Mouse (Mus musculus): ENCODE measurements at regions not wholly inside any gene's neighbourhood (a gene's known extent, or its start where the extent isn't known, plus 50 kb on each side); places are given as distances from the start of the nearest gene placed in this dataset.

DNA sequence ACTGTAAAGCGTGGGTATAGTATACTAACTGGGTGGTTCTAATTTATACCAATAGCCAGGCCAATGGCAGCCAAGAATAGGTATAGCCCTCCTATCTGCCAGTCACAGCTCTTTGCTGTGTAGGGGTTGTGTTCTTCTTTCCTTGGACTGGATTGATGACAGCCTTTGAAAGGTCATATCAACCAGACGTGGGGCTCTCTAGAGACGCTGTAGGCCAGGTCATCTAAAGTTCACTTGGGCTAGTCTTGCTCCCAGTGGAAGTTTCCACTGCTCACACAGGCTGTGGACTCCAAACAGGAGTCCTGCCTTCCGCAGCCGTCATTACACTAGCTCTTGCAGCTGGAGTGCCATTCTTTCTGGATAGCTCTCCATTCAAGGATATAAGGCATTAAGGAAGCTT lies 220.3 kb downstream of the Gja1 start:
- DNase-seq: no peak

DNA sequence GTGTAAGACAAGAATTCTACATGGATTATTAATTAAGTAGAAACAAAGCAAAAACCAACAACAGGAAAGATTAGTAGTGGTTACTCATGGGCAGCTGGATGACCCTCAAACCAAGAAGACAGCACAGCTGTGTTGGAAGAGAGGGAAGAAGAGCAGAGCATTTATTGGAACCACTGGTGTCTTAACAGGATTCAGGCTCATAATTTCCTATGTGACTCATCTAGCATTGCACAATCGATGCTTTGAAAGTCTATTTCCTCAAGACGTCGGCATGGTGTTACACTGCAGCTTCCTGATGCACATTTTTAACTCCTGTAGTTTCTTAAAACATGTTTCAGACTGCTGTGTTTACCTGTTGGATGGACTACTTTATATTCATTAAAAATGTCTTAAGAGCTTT lies 221.1 kb downstream of the Gja1 start:
- no peak for DNase-seq

DNA sequence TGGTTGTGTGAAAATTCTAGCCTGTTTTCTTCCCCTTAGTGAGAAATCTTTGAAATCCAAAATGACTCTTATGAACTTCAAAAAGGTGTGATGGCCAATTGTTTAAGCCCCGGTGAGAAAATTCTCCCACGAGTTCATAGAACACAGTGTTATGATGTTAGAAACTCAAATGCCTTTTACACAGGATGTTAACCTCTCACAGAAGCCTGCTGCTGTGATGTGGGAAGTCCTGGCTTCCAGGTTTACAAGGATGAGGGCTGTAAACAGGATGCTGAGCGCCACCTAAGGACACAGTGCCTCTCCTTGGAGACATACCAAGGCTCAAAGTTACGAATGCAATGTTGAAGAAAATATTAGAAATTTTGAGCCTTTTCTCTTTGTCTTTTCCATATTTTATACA lies 222.8 kb downstream of the Gja1 start:
- DNase-seq: no peak

DNA sequence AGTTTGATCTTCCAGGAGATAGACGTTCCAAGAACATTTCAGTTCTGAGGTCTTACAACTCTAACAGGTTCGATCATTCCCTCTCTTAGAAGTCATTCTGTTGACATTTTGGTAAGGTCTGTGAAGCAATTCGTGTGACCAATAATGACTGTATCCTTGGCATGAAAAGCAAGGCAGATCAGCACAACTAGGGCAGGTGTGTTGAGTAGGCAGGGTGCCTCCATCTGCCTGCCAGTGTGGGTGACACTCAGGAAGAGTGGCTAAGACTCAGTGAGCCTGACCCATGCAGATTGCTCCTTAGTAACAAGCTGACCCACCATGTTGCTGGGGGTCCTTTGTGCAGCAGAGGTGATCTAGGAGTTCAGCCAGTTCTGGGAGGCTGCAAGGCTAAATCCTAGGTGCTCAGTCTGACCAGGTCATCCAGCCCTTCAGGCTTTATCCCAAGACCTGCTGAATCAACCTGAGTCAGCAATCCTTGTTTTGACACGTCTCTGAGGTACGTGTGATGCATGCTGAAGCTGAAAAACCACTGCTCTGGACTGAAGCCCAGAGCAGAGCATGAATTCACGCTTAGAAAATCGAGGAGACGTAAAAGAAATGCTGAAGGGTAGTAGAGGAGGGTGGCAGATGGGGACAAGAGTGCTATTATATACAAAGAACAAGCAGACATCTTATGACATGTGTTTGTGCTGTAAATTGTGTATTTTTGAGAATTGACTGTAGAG lies 234.6 kb downstream of the Gja1 start:
- no peak for DNase-seq

DNA sequence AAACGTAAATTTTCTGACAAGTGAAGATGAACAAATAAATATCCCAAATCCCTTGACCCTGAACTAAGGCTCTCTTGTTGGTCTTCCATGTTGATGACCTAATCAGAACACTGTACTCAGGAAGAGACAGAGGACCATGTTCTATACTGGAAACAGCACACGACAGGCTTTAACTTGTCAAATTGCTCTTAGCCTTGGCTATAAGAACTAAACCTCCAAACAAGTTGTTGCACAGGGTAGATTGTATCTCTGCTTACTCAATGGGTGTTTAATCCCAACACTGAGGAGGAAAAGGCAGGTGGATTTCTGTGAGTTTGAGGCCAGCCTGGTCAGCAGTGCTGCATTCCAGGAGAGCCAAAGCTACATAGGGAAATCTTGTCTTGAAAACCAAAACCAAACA lies 265.5 kb downstream of the Gja1 start:
- no peak for DNase-seq

DNA sequence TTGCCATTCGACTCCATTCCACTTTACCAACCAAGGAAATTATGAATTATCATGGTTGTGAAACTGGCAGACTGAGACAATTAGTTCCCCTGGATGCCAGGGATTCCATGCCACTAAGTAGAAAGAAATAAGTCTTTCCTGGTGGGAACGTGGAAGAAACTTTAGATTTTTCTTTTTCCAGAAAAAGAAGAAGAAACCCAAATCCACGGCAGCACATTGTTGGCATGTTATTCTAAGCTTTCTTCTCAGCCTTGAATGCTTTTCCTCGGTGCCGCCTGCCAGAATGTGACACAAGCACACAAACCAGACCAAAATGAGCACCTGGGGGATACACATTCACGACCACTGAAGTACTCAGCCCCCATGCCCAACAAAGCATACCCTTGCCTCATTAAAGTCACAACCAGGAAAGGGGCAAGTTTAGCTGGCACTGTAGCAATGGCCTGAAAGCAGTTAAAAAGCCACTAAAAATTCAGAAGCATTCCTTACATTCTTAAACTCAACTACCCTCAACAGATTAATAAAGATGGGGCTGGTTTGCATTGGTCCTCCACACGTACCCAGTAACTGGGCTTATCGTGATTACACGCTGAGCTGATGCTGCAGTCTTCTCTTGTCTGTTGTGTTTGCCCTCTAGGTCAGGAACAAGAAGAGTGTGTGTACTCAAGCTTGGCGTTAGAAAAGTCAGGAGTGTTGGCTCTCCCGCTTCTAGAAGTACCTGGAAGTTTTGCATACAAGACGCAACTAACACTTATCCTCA lies 266.4 kb downstream of the Gja1 start:
- DNase-seq: no peak

DNA sequence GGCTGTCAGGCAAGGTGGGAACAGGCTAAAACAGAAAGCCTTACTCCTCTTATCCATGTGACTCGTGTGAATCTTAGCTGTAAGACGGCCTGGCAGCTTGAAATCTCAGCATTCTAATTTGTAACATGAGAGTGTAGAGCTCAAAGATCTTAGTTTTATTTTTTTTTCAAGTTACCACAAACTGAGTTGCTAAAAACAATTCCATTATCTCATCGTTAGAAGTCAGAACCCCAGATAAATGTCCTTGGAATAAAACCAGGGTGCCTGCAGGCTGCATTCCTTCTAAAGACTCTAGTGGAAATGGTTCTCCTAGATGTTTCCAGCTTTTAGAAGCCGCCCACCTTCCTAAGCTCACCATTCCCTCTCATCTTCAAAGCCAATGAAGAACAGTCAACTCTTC lies 283.4 kb downstream of the Gja1 start:
- DNase-seq: no peak

DNA sequence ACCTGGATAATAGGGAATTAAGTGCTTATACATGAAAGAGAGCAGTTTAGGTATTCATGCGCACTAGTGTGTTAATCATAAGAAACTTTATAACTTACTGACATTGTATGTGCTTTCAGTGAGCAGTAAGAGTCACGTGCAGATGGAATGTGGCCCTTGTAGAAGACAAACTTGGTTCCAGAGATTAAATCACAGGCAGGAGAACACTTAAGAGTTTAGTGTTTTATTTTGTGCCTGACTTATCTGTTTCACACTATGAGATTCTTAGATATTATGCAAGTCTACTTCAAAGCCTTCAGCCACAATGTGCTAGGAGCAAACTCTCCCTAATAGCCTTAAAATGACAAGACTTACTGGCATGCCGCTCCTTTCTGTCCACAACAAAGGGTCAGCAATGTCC lies 296.8 kb downstream of the Gja1 start:
- DNase-seq: no peak

DNA sequence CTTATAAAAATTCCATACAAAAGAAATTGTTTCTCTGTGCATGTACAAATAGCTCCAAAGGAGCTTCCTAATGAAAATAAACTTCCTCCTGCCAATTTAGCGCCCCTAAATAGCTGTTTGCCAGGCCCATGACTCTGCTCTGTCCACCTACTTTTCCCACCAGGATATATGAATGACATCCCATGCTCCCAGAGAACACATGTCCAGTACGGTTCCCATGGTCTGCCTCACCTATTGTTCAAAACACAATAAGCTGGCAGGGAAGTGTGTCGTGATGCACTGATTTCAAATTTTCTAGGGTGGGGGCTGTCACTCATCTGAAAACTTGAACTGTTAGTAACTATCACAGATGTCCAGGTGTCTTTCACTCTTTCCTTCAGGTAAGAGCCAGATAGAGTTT lies 305.8 kb downstream of the Gja1 start:
- DNase-seq: no peak

DNA sequence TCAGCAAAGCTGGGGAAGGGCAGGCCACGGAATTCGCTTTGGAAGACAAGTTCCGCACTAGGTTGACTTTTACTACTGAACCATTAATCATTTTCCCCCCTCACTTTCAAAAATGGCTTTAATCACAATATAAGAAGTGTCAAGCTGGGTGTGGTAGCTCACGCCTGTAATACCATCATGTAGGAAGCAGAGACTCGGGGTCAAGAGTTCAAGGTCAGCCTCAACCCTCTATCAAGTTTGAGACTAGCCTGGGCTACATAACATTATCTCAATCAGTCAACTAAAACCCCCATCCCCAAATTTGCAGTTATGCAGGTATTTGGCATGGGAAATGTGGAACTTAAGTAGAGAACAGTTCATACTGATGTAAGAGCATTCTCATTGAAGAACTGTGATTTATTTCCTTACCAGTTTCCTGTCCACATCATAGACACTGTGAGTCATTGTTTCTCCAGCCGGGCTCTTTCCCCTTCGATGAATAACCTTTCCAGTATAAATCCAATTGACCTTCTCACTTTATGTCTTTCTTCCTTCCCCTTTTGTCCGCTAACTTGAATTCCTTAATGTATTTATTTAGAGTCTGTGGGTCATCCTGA lies 308.6 kb downstream of the Gja1 start:
- DNase-seq: no peak

DNA sequence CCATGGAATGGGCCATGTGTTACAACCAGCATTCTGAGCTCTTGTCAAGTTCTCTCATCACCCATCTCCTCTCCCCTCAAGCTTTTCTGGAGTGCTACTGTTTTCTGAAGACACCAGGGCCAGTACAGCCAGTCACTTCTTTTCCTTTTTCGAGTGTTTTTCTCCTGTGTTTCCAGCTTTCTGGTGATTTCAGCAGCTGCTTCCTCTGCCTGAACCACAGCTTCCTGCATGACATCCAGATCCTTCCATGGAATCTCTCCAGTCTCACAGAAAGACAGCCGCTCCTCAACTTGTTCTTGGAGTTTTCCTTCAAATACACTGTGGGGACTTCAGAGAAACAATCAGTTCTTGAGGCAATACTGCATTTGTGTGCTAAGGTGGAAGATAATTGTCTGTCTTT lies 314.3 kb downstream of the Gja1 start:
- no peak for DNase-seq

DNA sequence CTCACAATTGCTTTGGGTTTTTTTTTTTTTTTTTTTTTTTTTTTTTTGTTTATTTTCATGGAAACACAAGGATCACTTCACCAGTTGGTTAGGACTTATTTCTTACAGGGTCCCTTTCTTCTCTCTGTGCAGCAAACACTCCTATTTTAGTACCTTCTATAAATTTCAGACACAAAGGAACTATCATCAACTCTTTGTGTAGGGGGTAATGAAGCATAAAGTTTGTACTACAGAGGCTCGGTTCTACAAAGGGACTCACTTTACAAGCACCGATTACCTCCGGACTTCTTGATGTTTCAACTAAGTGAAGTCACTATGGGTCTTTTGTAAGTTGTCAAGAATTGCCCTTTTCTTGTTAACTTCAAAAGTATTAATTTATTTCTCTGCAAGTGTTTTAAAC lies 318.0 kb downstream of the Gja1 start:
- DNase-seq: no peak

DNA sequence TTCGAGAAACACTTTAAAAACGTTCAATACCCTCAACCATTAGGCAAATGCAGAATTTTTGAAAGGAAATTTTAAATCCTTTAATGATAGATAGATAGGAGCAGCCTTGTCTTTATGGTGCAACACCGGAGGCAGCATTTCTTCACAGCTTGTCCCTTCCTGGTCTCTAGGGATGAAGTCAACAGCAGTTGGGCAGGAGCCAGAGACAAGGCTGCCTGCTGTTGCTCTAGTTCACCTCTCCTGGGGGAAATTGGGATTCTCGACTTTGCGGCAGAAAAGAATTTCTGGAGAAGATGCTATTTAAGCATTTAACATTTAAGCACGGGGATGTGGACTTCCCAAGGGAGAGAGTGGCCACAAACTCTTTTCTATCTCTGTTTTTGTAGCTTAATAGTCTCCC lies 323.0 kb downstream of the Gja1 start:
- DNase-seq: no peak

DNA sequence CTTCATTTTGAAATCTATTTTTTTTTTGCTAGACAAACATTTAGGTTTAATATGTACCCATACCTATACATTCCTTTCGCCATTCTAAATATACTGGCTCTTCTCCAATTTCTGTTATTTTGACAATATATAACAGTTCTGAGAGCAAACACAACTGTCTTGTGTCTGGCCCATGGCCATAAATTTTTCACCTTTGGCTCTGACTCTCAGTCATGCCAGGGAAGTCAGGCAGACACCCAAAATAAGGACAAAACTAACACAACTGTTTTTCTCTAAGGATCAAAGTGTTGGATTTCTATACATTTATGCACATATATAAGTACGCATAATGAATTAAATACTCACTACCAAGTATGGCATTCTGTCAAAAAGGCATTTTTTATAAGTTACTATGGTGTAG lies 331.3 kb downstream of the Gja1 start:
- no peak for DNase-seq

DNA sequence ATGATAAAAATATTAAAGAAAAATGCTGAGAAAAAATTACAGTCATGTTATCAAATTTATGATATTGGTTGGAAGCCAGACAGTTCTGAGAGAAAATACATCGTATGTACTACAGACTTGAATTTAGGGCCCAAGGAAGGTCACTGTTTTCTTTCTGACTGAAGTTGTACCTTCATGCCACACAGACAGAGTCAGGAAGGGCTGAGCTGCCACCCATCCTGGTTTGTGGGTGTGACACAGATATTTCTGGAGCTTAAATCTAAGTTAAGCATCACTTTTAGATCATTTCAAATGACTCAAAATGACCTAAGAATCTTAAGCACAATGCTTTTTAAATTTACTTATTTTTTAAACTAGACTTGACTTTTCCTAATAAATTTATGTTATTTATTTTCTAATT lies 331.8 kb downstream of the Gja1 start:
- DNase-seq: no peak

DNA sequence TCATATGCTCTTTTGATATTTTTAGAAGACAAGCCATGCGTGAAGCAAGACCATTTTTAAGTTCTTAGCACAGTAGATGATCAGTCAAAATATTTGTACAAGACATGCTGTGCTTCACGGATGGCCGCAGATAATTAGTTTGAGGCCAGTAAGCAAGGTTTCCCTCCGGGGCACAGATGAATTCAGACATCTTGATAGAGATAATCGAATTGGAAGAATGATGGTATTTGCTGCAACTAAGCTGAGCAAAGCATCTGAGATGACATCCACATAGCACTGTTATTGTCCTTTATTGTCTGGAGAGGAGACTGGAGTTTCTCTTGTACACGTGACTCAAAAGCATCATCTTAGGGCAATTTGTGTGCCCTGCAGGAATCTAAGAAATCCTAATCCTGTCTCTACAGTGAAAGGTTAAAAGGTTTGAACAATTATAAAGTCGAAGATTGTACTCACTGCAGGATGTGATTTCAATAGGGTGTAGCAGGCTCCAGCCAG lies 335.5 kb downstream of the Gja1 start:
- peak; percentile 67 for DNase-seq

DNA sequence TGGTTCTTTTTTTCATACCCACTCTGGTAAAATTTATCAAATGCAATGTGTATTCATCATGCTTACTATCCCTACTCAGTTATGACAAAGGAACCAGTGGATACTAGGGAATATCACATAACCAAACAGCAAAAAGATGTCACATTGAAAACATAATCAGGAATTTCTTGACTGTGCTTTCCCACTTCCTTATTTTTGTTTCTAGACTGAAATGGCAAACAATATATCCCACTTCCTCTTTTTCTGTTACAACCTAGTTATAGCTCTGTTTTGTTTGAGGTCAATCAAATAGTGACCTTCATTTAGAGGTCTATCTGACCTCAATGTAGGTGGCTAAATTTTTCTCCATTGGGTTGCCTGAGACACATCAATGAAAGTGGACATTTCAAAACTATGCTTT lies 359.9 kb downstream of the Gja1 start:
- no peak for DNase-seq

DNA sequence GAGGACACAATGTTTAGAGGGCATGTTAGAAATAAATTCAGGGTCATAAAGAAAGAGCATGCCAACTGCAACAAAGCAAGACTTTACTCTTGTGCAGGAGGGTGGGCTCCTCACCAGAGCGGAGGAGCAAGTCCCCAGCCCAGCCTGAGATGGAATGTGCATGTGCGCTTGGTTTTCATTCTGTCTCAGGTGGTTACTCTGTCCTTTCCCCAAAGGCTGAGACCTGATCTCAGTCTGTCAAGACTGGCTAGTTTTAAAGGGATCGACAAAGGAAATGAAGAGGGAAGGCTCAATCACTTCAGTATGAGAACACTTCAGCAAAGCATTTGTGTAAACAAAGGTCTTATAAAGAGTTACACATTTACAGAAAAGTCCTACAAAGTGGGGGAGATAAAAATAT lies 362.5 kb downstream of the Gja1 start:
- DNase-seq: no peak

DNA sequence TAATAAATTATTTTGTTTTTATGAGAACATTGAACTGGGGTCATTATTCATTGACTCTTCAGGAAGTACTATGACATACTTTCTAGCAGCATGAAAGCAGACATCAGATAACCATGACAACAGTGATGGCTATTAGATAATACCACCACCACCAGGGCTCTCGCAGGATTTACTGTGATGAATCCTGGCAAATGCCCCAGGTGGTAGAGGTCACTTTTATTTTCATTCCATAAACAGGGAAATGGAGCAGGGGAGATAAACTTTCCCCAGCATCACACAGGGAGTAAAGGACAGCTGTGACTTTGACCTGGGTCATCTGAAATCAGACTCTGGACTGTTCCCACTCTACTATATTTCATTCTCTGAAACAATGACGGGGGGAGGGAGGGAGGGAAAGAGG lies 375.0 kb downstream of the Gja1 start:
- DNase-seq: no peak

DNA sequence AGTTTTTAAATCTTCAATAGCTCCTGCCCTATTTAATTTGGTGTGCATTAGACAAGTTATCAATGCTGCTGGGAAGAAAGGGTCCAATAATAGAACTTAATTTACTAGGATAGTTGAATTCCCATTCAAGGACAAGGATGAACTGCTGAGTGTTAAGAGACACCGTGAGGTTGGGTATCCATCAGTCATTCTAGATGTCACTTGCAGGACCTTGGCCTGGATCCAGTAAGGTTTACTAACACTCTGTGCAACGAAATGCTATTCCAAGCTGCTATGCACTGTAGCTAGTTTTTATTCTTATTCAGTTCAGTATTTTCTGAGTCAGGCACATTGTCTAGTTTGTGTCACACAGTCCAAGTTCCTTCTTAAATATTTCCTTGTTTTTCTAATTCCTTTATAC lies 376.4 kb downstream of the Gja1 start:
- DNase-seq: no peak

DNA sequence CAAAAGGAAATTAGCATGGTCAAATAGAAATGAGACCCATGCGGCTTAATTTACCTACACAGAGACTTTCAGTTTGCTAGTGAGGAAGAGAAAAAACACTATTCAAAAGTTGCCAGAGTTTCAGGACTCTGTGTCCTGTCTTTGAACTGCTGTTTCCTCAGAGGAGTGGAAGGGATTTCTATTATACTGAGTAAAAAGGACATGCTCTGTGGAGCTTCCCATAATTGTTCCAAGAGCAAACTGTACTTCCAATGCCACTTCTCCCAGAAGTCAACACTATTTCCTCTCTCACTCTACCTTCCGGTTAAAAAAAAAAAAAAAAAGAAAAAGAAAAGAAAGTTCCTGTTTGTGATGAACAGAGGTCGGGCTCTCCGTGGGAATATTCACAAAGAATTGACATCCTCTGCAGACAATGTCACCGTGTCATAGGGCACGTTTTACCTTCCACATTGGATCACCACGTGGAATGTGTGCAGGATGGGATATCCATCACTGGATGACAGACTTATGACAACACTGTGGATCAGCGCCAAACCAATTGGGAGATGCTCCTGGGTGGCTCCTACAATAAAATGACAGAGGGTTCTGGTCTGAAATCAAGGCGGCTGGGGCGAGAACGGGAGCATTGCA lies 377.5 kb downstream of the Gja1 start:
- DNase-seq: no peak

DNA sequence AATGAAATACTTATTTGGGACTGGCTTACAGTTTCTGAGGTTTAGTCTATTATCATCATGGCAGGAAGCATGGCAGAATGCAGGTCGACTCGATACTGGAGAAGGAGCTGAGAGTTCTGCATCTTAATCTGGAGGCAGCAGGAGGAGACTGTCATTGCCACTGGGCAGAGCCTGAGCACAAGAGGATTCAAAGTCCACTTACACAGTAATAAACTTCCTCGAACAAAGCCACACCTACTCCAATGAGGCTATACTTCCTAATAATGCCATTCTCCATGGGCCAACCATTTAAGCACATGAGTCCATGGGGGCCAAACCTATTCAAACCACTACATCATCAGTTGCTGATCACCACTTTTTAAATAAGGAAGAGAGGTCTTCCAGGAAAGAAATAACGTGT lies 393.5 kb downstream of the Gja1 start:
- DNase-seq: no peak

DNA sequence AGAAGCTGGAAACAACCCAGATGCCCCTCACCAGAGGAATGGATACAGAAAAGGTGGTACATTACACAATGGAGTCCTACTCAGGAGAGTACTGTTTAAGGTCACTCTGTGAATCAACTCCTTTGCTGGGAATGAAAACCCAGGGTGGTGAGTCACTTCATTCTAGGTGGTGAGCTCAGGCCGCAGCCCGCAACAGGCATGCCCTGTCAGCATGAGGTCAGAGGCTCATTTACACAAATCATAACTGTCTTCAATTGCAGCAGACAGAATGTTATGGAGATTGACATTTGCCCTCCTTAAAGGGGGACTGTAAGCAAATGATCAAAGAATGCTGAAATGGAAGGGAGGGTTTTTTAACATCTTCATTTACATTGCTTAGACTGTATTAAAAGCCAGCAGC lies 405.1 kb downstream of the Gja1 start:
- DNase-seq: no peak

DNA sequence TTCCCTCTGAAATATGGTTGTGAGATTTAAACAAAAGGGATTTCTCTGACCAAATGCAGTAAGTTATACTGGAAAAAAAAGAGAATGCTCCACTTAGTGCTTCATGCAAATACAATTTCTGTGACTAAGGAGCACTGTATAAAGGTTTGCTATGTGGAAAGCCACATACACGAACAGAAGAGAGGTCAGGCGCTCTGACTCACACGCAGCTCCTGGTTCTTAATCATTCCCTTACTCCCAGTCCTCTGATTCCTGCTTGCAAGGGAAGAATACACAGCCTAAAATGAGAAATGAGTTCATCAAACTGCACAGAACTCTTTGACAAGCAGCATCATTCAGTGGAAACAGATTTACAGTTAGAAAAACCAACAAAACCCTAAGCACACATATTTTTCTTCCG lies 406.8 kb downstream of the Gja1 start:
- DNase-seq: no peak

Measured in retina, postnatal 1 day (tissue).